8 mouse cellular contexts compared by ENCODE assay signal in the genomic region with DNA sequence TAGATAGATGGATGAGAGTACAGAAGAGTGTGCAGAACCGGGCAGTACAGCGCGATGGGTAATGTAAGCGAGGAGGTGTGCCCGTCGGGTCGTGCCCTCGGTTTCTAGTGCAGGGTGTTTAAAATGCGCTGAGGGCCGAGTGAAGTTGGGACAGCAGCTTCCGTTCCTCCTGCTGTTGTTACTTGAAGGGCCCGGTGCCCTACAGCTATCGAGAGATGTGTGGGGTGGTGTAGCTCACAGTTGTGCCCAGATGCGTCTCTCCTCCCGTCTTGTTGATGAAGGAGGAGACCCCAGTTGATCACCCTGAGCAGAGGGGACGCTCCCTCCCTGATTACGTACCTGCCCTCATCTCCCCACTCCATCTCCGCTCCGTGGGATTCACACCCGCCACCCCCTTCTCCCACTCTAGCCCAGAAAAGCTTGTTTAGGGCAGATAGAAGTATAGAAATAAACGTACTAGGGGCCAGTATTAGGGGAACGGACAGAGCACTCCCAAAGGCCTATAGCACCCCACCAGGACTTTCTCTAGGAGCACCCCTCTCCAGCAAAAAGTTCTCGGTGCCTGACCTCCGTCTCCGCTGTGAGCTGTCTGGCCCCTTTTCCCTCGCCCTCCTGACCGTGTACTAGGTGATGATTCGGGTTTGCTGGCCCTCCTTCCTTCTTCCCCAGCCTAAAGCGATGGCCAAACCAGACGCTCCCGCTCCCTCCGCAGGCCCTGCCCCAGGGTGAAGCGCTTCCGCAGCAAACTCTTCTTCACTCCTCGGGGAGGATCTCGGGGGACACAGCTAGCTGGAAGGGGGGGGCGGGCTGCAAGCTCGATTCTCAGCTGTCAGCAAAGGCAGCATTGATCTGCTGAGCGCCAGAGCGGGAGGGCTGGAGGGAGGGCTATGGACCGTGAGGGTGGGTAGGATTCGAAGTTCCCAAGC. TPM values are rescaled to one million over a fixed set of nuclear protein-coding genes. Genes with fewer than 3 reads are reported as not detected.
DNase-seq lines count a peak whose midpoint lies in the region; ATAC-seq and TF ChIP-seq lines count a peak whose summit lies in the region.

A gene (minus strand): TSS at position 672 of the 926 bp plus-strand sequence.

- no peak within 1 kb of the TSS for H3K27ac ChIP-seq in lung, embryonic 15.5 days
- no peak within 1 kb of the TSS for H3K27ac ChIP-seq in forebrain, embryonic 16.5 days (ENCODE audit: low read length)
- H3K27ac ChIP-seq in limb, embryonic 14.5 days (replicated peaks; ENCODE audit: low read depth, low read length), result no peak within 1 kb of the TSS
- no peak within 1 kb of the TSS for H3K27ac ChIP-seq in stomach, embryonic 14.5 days (ENCODE audit: low read length)

- peak within 1 kb of the TSS; percentile 64 for H3K4me3 ChIP-seq in lung, embryonic 15.5 days
- H3K4me3 ChIP-seq in forebrain, embryonic 16.5 days (replicated peaks; ENCODE audit: low read length), result peak within 1 kb of the TSS; percentile 66
- H3K4me3 ChIP-seq in limb, embryonic 14.5 days (replicated peaks; ENCODE audit: low read length), result peak within 1 kb of the TSS; percentile 64
- peak within 1 kb of the TSS; percentile 49 for H3K4me3 ChIP-seq in stomach, embryonic 14.5 days (ENCODE audit: low read depth, low read length)

- WGBS in lung, embryonic 15.5 days, result 5% methylated on average over 42 of the region's 42 CpGs
- whole genome bisulfite sequencing in forebrain, embryonic 16.5 days, result 4% methylated on average over 42 of the region's 42 CpGs
- WGBS in limb, embryonic 14.5 days, result 2% methylated on average over 42 of the region's 42 CpGs
- 3% methylated on average over 42 of the region's 42 CpGs for WGBS in stomach, embryonic 14.5 days

- ATAC-seq in lung, embryonic 15.5 days (ENCODE audit: borderline replicate concordance, extremely low read depth, low FRiP score, low TSS enrichment), result no peak
- 0 out of 2 replicates have a peak, but pooled peaks have one; percentile 3 for ATAC-seq in forebrain, embryonic 16.5 days
- no peak for ATAC-seq in limb, embryonic 14.5 days (ENCODE audit: low FRiP score, low read depth)
- no peak for ATAC-seq in stomach, embryonic 14.5 days (ENCODE audit: insufficient number of reproducible peaks, insufficient read depth, low FRiP score, low read depth)
- no peak for ATAC-seq in monocyte, adult 5-6 weeks (replicated peaks; ENCODE audit: insufficient number of reproducible peaks, low FRiP score, low TSS enrichment, poor library complexity, severe bottlenecking)

- peak within 1 kb of the TSS; percentile 10; the same call in 1 of the 2 replicates for H3K9ac ChIP-seq in lung, embryonic 15.5 days
- H3K9ac ChIP-seq in forebrain, embryonic 16.5 days (replicated peaks; ENCODE audit: low read depth, low read length), result peak within 1 kb of the TSS; percentile 66
- H3K9ac ChIP-seq in limb, embryonic 14.5 days (ENCODE audit: low read depth, low read length, severe bottlenecking), result peak within 1 kb of the TSS; percentile 51
- H3K9ac ChIP-seq in stomach, embryonic 14.5 days (replicated peaks; ENCODE audit: low read depth, low read length), result no peak within 1 kb of the TSS; the same call in 1 of the 2 replicates

- DNase-seq in lung, postnatal 10 days, result no peak
- no peak for DNase-seq in limb, embryonic 14.5 days (ENCODE audit: low spot score)
- no peak for DNase-seq in right cerebral cortex, postnatal 14 days
- DNase-seq in right cerebral cortex, postnatal 4 days, result no peak

- H3K36me3 ChIP-seq in lung, embryonic 15.5 days, result no peaks in the 10 kb centered on the region
- no peaks in the 10 kb centered on the region for H3K36me3 ChIP-seq in forebrain, embryonic 16.5 days (ENCODE audit: control insufficient read depth, insufficient read depth)
- H3K36me3 ChIP-seq in limb, embryonic 14.5 days (ENCODE audit: control insufficient read depth, insufficient read depth, low read length), result no peaks in the 10 kb centered on the region
- H3K36me3 ChIP-seq in stomach, embryonic 14.5 days (ENCODE audit: control insufficient read depth, insufficient read depth, low read length), result no peaks in the 10 kb centered on the region

- peaks cover 66% of the 10 kb centered on the region for H3K27me3 ChIP-seq in lung, embryonic 15.5 days
- peaks cover 39% of the 10 kb centered on the region for H3K27me3 ChIP-seq in forebrain, embryonic 16.5 days (replicated peaks; ENCODE audit: control insufficient read depth, insufficient read depth, low read length)
- H3K27me3 ChIP-seq in limb, embryonic 14.5 days (ENCODE audit: control insufficient read depth, insufficient read depth, low read length), result peaks cover 72% of the 10 kb centered on the region
- H3K27me3 ChIP-seq in stomach, embryonic 14.5 days (ENCODE audit: control insufficient read depth, insufficient read depth, low read length), result peaks cover 23% of the 10 kb centered on the region

- no peak for TF ChIP-seq POLR2A in limb, embryonic 14.5 days (IDR thresholded peaks at IDR 0.05; ENCODE audit: borderline replicate concordance, extremely low read depth, insufficient read depth, insufficient read length)

- H3K4me1 ChIP-seq in lung, embryonic 15.5 days, result peaks cover 24% of the 10 kb centered on the region
- peaks cover 18% of the 10 kb centered on the region for H3K4me1 ChIP-seq in forebrain, embryonic 16.5 days (replicated peaks; ENCODE audit: control insufficient read depth, insufficient read depth, low read length)
- peaks cover 7% of the 10 kb centered on the region; the same call in 1 of the 2 replicates for H3K4me1 ChIP-seq in limb, embryonic 14.5 days (ENCODE audit: control insufficient read depth, insufficient read depth, low read length)
- peaks cover 5% of the 10 kb centered on the region; the same call in 1 of the 2 replicates for H3K4me1 ChIP-seq in stomach, embryonic 14.5 days (ENCODE audit: control insufficient read depth, insufficient read depth, low read length)

- H3K4me2 ChIP-seq in lung, embryonic 15.5 days, result peak within 1 kb of the TSS; percentile 99
- peak within 1 kb of the TSS; percentile 95 for H3K4me2 ChIP-seq in forebrain, embryonic 16.5 days (ENCODE audit: low read length)
- H3K4me2 ChIP-seq in limb, embryonic 14.5 days (replicated peaks; ENCODE audit: low read depth, low read length, severe bottlenecking), result peak within 1 kb of the TSS; percentile 99
- H3K4me2 ChIP-seq in stomach, embryonic 14.5 days (replicated peaks; ENCODE audit: low read depth, low read length), result peak within 1 kb of the TSS; percentile 100

- no peaks in the 10 kb centered on the region for H3K9me3 ChIP-seq in lung, embryonic 15.5 days
- H3K9me3 ChIP-seq in forebrain, embryonic 16.5 days (ENCODE audit: control insufficient read depth, low read length), result no peaks in the 10 kb centered on the region
- no peaks in the 10 kb centered on the region for H3K9me3 ChIP-seq in limb, embryonic 14.5 days (ENCODE audit: control insufficient read depth, low read length)
- H3K9me3 ChIP-seq in stomach, embryonic 14.5 days (ENCODE audit: control insufficient read depth, low read depth, low read length), result no peaks in the 10 kb centered on the region

RNA-seq across cellular contexts. Expression of the gene that starts here (rescaled TPM):
- polyA plus RNA-seq in lung, embryonic 15.5 days (2015; fragmentation: Nextera tagmentation; extraction: Ambion mirVana), result 4.4 and 4.9 TPM in 2 replicates
- 8.7 and 11.1 TPM in 2 replicates for polyA plus RNA-seq in forebrain, embryonic 16.5 days (2015; fragmentation: Nextera tagmentation; extraction: Ambion mirVana)
- polyA plus RNA-seq in limb, embryonic 14.5 days (2012; rRNA removed), result 8.5 and 9.9 TPM in 2 replicates
- 4.0 and 4.3 TPM in 2 replicates for polyA plus RNA-seq in limb, embryonic 14.5 days (2014; fragmentation: Nextera tagmentation; extraction: Ambion mirVana)
- polyA plus RNA-seq in stomach, embryonic 14.5 days (2014; fragmentation: Nextera tagmentation; extraction: Ambion mirVana), result 2.1 and 2.5 TPM in 2 replicates
- not detected in 3 replicates for total RNA-seq in monocyte, adult 5-6 weeks (2017)
